Mouse (Mus musculus): ENCODE data around the gene Decr2. TPM values are rescaled to one million over a fixed set of nuclear protein-coding genes. Genes with fewer than 3 reads are reported as not detected.

Decr2 gene
- polyA plus RNA-seq, 1 experiment from 2014 or later, result 34.3 TPM

Other genes starting within 250 kb of the Decr2 start
- 0.70 and 1.1 TPM in 2 replicates for gene Gm20683, start 248.6 kb downstream of the Decr2 start, polyA plus RNA-seq (2014; fragmentation: Nextera tagmentation; extraction: Ambion mirVana)
- 9.6 and 11.9 TPM in 2 replicates for gene Rhot2, start 245.5 kb downstream of the Decr2 start, polyA plus RNA-seq (2014; fragmentation: Nextera tagmentation; extraction: Ambion mirVana)
- 12.3 and 14.0 TPM in 2 replicates for gene Wdr90, start 228.8 kb downstream of the Decr2 start, polyA plus RNA-seq (2014; fragmentation: Nextera tagmentation; extraction: Ambion mirVana)
- gene Mcrip2, start 221.6 kb downstream of the Decr2 start, polyA plus RNA-seq (2014; fragmentation: Nextera tagmentation; extraction: Ambion mirVana), result 160 and 168 TPM in 2 replicates
- gene Mettl26, start 215.3 kb downstream of the Decr2 start, polyA plus RNA-seq (2014; fragmentation: Nextera tagmentation; extraction: Ambion mirVana), result 42.7 and 46.0 TPM in 2 replicates
- 0.17 and 0.47 TPM in 2 replicates for gene Wfikkn1, start 209.5 kb downstream of the Decr2 start, polyA plus RNA-seq (2014; fragmentation: Nextera tagmentation; extraction: Ambion mirVana)
- 11.0 and 11.7 TPM in 2 replicates for gene Rab40c, start 170.6 kb downstream of the Decr2 start, polyA plus RNA-seq (2014; fragmentation: Nextera tagmentation; extraction: Ambion mirVana)
- gene Pigq, start 145.4 kb downstream of the Decr2 start, polyA plus RNA-seq (2014; fragmentation: Nextera tagmentation; extraction: Ambion mirVana), result 71.2 and 77.1 TPM in 2 replicates
- 0.34 and 0.42 TPM in 2 replicates for gene Nhlrc4, start 145.4 kb downstream of the Decr2 start, polyA plus RNA-seq (2014; fragmentation: Nextera tagmentation; extraction: Ambion mirVana)
- 0.14 and 0.25 TPM in 2 replicates for gene A930017K11Rik, start 137.8 kb downstream of the Decr2 start, polyA plus RNA-seq (2014; fragmentation: Nextera tagmentation; extraction: Ambion mirVana)
- 12.7 and 15.2 TPM in 2 replicates for gene Capn15, start 104.5 kb downstream of the Decr2 start, polyA plus RNA-seq (2014; fragmentation: Nextera tagmentation; extraction: Ambion mirVana)
- gene Rab11fip3, start 20.8 kb downstream of the Decr2 start, polyA plus RNA-seq (2014; fragmentation: Nextera tagmentation; extraction: Ambion mirVana), result 11.9 and 12.8 TPM in 2 replicates
- gene Nme4, start 5.3 kb upstream of the Decr2 start, polyA plus RNA-seq (2014; fragmentation: Nextera tagmentation; extraction: Ambion mirVana), result 81.7 and 84.2 TPM in 2 replicates
- gene Tmem8, start 23.0 kb upstream of the Decr2 start, polyA plus RNA-seq (2014; fragmentation: Nextera tagmentation; extraction: Ambion mirVana), result 0.20 and 0.33 TPM in 2 replicates
- 241 and 257 TPM in 2 replicates for gene Mrpl28, start 33.2 kb upstream of the Decr2 start, polyA plus RNA-seq (2014; fragmentation: Nextera tagmentation; extraction: Ambion mirVana)
- gene Axin1, start 48.4 kb upstream of the Decr2 start, polyA plus RNA-seq (2014; fragmentation: Nextera tagmentation; extraction: Ambion mirVana), result 7.8 and 10.1 TPM in 2 replicates
- gene Pdia2, start 108.8 kb upstream of the Decr2 start, polyA plus RNA-seq (2014; fragmentation: Nextera tagmentation; extraction: Ambion mirVana), result 0.54 and 2.2 TPM in 2 replicates
- 3.7 and 5.8 TPM in 2 replicates for gene Rgs11, start 112.6 kb upstream of the Decr2 start, polyA plus RNA-seq (2014; fragmentation: Nextera tagmentation; extraction: Ambion mirVana)
- gene Arhgdig, start 117.4 kb upstream of the Decr2 start, polyA plus RNA-seq (2014; fragmentation: Nextera tagmentation; extraction: Ambion mirVana), result 6.4 and 7.6 TPM in 2 replicates
- 34.4 and 39.7 TPM in 2 replicates for gene Fam234a, start 153.9 kb upstream of the Decr2 start, polyA plus RNA-seq (2014; fragmentation: Nextera tagmentation; extraction: Ambion mirVana)
- 70.2 and 77.2 TPM in 2 replicates for gene Luc7l, start 162.6 kb upstream of the Decr2 start, polyA plus RNA-seq (2014; fragmentation: Nextera tagmentation; extraction: Ambion mirVana)

Measured in heart, embryonic 11.5 days (tissue).